Mouse (Mus musculus) adrenal gland, postnatal 0 days (tissue): ENCODE measurements around the gene Irgm1. TPM values are rescaled to one million over a fixed set of nuclear protein-coding genes. Genes with fewer than 3 reads are reported as not detected.

ENCODE experiments used
- polyA plus RNA-seq: library from polyadenylated mRNA; unstranded; fragments of >200 nt; fragmentation: Nextera tagmentation; extraction: Ambion mirVana; gene quantifications from 2 replicates; pipeline ENCODE4 v1.2.1, GENCODE M21; 2015

Gene Irgm1
- 22.4 and 29.2 TPM in 2 replicates for polyA plus RNA-seq

GRCm38 (mm10) chr11:48871201-48871772 lies at the start of gene Irgm1:
Gene Irgm1 (minus strand): TSS chr11:48871683.

GRCm38 (mm10) chr11:48902021-48902420 lies 30.5 kb upstream of the Irgm1 start, which contains the start of gene Gm5431:
Gene Gm5431 (minus strand): TSS chr11:48902214.

GRCm38 (mm10) chr11:48825979-48826751 lies 45.3 kb downstream of the Irgm1 start, which contains the start of the genes Trim7 and Gm12184:
Gene Trim7 (plus strand): TSS chr11:48826140.
Gene Gm12184 (minus strand): TSS chr11:48826655.

GRCm38 (mm10) chr11:48816800-48817665 lies 54.5 kb downstream of the Irgm1 start, which contains the start of gene Trim41:
Gene Trim41 (minus strand): TSS chr11:48817353.

Other genes with a start within 250 kb of the Irgm1 start
- gene Rack1, start 71.4 kb downstream of the Irgm1 start, polyA plus RNA-seq = 472 and 563 TPM in 2 replicates
- gene Trim41, start 54.3 kb downstream of the Irgm1 start, polyA plus RNA-seq = 2.8 and 4.1 TPM in 2 replicates
- 2.1 and 3.4 TPM in 2 replicates for gene Trim7, start 45.5 kb downstream of the Irgm1 start, polyA plus RNA-seq
- gene Gm12184, start 45.0 kb downstream of the Irgm1 start, polyA plus RNA-seq = 7.5 and 15.4 TPM in 2 replicates
- gene Gm5431, start 30.5 kb upstream of the Irgm1 start, polyA plus RNA-seq = 0.43 and 0.76 TPM in 2 replicates
- 8.9 and 10.8 TPM in 2 replicates for gene Psme2b, start 74.5 kb upstream of the Irgm1 start, polyA plus RNA-seq
- 0.04 and 0.17 TPM in 2 replicates for gene Olfr56, start 107.2 kb upstream of the Irgm1 start, polyA plus RNA-seq
- 0.50 and 0.68 TPM in 2 replicates for gene 9930111J21Rik1, start 107.7 kb upstream of the Irgm1 start, polyA plus RNA-seq
- gene Gm12185, start 120.5 kb upstream of the Irgm1 start, polyA plus RNA-seq = 0.03 TPM in 1 of 2 replicates, not detected in the other
- gene Tgtp1, start 122.5 kb upstream of the Irgm1 start, polyA plus RNA-seq = 4.0 and 5.6 TPM in 2 replicates
- 0.85 and 1.5 TPM in 2 replicates for gene 9930111J21Rik2, start 179.6 kb upstream of the Irgm1 start, polyA plus RNA-seq
- 2.5 and 3.0 TPM in 2 replicates for gene Tgtp2, start 192.5 kb upstream of the Irgm1 start, polyA plus RNA-seq
- gene Ifi47, start 204.9 kb upstream of the Irgm1 start, polyA plus RNA-seq = 8.3 and 10.9 TPM in 2 replicates
- gene Olfr1396, start 243.2 kb upstream of the Irgm1 start, polyA plus RNA-seq = 0.08 TPM in 1 of 2 replicates, not detected in the other